Mouse (Mus musculus) Patski (cell line): ENCODE data around the gene Rsad1. TPM values are rescaled to one million over a fixed set of nuclear protein-coding genes. Genes with fewer than 3 reads are reported as not detected.

ENCODE experiments used
- ATAC-seq: fragments of 100-300 bp; one replicate; pipeline ENCODE4 v1.8.0; 2021
- CTCF ChIA-PET: fragments of 350-600 bp; sonication (Branson Sonifier 250); formaldehyde crosslinking; loops from one replicate; lab custom pipeline; 2022; ENCODE audit warnings: inconsistent platforms; lab: Charles Lee
- POLR2A ChIA-PET: fragments of 350-600 bp; sonication (Branson Sonifier 250); formaldehyde crosslinking; loops from one replicate; lab custom pipeline; 2022; ENCODE audit warnings: antibody characterized with exemption, inconsistent platforms; lab: Charles Lee
- DNase-seq: peaks from one replicate; pipeline ENCODE4 v3.0.0-alpha.2; 2011; ENCODE audit warnings: low read depth, low spot score
- H3K27me3 ChIP-seq: fragments of 371-371 bp; one replicate; pipeline ENCODE4 v1.5.1; 2021
- CTCF ChIP-seq: fragments of 100-300 bp; IDR thresholded peaks from one replicate; pipeline ENCODE4 v1.5.1; 2021
- in situ Hi-C: fragments of 300-500 bp; cut with MboI; formaldehyde crosslinking; loops from 3 replicates; pipeline ENCODE4 v1.11.1; 2018; ENCODE audit warnings: low pct_unique_long_range_greater_than_20kb, mixed read lengths
- polyA plus RNA-seq: library from polyadenylated mRNA; unstranded; gene quantifications from one replicate; pipeline ENCODE4 v1.2.3, GENCODE M21; 2021

Gene Rsad1
- polyA plus RNA-seq, 1 experiment from 2014 or later: 11.4 TPM

DNA sequence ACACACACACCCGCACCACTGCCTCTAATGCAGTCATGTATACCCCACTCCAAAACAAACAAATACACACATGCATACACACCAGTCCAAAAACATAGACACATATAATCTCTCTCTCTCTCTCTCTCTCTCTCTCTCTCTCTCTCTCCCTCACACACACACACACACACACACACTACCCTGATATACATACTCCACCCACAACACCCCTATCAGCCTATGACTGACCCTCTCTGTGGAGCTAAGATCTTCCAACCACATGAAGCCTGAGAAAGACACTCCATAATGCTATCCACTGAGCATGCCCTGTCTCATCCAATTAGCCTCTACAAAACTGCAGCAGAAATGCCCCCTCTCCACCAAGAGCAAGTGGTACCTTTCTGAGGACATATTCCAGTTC, 22.8 kb upstream of the Rsad1 start:
- ChIA-PET CTCF (no interaction called here), POLR2A (no interaction called here)
- TF ChIP-seq CTCF: no peak
- ATAC-seq (no peak), DNase-seq (no peak)
- in situ Hi-C loops: no loop called here
- no peaks in the 10 kb centered on the region for H3K27me3 ChIP-seq

DNA sequence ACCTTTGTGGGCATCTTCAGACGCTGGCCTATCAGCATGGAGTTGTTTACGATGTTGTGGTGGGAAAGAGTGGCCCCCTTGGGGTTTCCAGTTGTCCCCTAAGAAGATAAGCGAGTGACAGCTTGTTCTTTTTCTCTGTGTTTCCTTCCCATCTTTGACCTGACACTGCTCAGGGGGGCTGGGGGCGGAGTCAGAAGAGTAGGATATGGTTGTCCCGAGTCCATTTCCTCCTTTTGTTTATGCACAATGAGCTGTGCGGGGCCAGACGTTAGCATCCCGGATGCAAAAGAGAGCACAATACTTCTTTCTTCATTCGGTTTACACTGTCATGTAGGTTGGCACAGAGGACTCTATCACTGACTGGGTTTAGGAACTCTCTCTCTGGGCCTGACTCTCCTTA, 21.6 kb upstream of the Rsad1 start:
- ATAC-seq: no peak
- ChIA-PET CTCF (no interaction called here), POLR2A (interaction anchor here (0.8 kb wide), 1 partner anchor 10 kb away, joined by 3 read pairs; no protein-coding TSS in a partner anchor)
- no peak for TF ChIP-seq CTCF
- in situ Hi-C loops: no loop called here
- DNase-seq: no peak
- no peaks in the 10 kb centered on the region for H3K27me3 ChIP-seq

GRCm38 (mm10) chr11:94567326-94567725, 18.3 kb upstream of the Rsad1 start:
- no peaks in the 10 kb centered on the region for H3K27me3 ChIP-seq
- ChIA-PET CTCF (no interaction called here), POLR2A (no interaction called here)
- no peak for DNase-seq
- ATAC-seq: no peak
- in situ Hi-C loops: no loop called here
- no peak for TF ChIP-seq CTCF

GRCm38 (mm10) chr11:94566534-94566933, 17.5 kb upstream of the Rsad1 start:
- in situ Hi-C loops: no loop called here
- TF ChIP-seq CTCF: no peak
- POLR2A ChIA-PET: no interaction called here
- DNase-seq (no peak), ATAC-seq (no peak)
- CTCF ChIA-PET: no interaction called here
- H3K27me3 ChIP-seq: no peaks in the 10 kb centered on the region

DNA sequence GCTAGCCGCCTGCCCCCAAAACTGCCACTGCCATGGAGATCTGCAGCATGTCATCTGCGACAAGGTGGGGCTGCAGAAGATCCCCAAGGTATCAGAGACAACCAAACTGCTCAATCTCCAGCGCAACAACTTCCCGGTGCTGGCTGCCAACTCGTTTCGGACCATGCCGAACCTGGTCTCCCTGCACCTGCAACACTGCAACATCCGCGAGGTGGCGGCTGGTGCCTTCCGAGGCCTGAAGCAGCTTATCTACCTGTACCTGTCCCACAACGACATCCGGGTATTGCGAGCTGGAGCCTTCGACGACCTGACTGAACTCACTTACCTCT, 16.1 kb upstream of the Rsad1 start:
- in situ Hi-C loops: no loop called here
- POLR2A ChIA-PET: no interaction called here

GRCm38 (mm10) chr11:94564437-94565150, 15.5 kb upstream of the Rsad1 start, which contains the start of gene Chad:
Gene Chad (plus strand): TSS chr11:94565047.
- DNase-seq (no peak), ATAC-seq (no peak)
- no peak for TF ChIP-seq CTCF
- CTCF ChIA-PET: interaction anchor here (1.3 kb wide), 1 partner anchor 9 kb away, joined by 5 read pairs; no protein-coding TSS in a partner anchor
- in situ Hi-C loops: no loop called here
- no peaks in the 10 kb centered on the region for H3K27me3 ChIP-seq
- POLR2A ChIA-PET: no interaction called here

More for the DNA sequence above, 16.1 kb upstream of the Rsad1 start:
- TF ChIP-seq CTCF: no peak
- no peaks in the 10 kb centered on the region for H3K27me3 ChIP-seq
- DNase-seq (no peak), ATAC-seq (no peak)
- CTCF ChIA-PET: interaction anchor here (1.3 kb wide), 1 partner anchor 9 kb away, joined by 5 read pairs; no protein-coding TSS in a partner anchor

DNA sequence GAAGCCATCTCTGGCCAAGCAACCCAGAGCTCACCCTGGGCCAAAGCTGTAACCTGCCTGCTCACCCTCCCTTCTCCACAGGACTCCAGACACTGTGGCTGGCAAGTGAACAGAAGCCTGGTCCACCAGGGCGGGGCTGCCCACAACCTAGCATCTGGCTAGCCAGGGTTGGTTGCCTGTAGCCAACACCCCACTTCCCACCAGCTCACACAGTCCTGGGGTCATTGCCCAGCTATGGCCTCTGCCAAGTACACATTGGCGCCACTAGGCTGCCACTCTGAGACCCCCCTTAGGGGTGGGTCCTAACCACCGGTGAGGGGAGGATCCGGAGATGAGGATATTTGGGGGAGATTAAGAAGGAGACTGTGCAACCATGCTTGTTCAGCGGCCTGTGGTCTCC, 14.8 kb upstream of the Rsad1 start:
- ATAC-seq: no peak
- DNase-seq: no peak
- TF ChIP-seq CTCF: no peak
- no peaks in the 10 kb centered on the region for H3K27me3 ChIP-seq
- POLR2A ChIA-PET: no interaction called here
- in situ Hi-C loops: no loop called here
- CTCF ChIA-PET: no interaction called here

DNA sequence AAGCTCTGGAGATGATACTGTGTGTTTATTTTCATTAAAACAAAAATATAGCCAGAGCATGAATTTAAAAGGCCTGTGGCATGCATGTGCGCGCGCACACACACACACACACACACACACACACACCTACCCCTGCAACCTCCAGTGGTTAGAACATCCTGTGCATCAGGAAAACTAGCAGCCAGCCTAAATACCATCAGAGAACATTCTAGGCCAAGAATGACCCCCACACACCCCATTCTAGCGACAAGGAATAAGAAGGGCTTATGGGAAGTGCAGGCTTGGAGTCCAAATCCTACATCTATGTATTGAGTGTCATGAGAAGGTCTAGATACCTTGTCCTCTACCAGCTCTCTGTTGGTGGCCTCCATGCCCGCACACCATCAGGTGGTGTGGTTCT, 14.3 kb upstream of the Rsad1 start:
- POLR2A ChIA-PET: no interaction called here
- no peaks in the 10 kb centered on the region for H3K27me3 ChIP-seq
- DNase-seq (no peak), ATAC-seq (no peak)
- in situ Hi-C loops: no loop called here
- no peak for TF ChIP-seq CTCF
- CTCF ChIA-PET: no interaction called here

GRCm38 (mm10) chr11:94558226-94558625, 9.2 kb upstream of the Rsad1 start:
- POLR2A ChIA-PET: no interaction called here
- TF ChIP-seq CTCF: no peak
- H3K27me3 ChIP-seq: no peaks in the 10 kb centered on the region
- in situ Hi-C loops: no loop called here
- CTCF ChIA-PET: no interaction called here
- DNase-seq: no peak
- ATAC-seq: no peak

DNA sequence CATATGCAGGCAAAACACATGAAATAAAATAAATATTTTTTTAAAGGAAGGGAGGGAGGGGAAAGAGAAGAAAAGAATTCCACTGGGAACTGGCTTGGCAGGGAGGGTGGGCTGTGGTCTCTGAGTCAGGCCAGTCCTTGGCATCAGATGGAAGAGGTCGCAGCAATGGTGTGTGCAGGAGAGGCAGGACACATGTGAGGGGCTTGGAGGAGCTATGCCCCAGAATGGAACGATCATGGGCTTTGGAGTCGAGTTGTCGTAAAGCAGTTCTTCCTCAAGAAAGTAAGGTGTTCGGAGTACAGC, 1.3 kb upstream of the Rsad1 start:
- no peak for TF ChIP-seq CTCF
- POLR2A ChIA-PET: no interaction called here
- CTCF ChIA-PET: no interaction called here
- H3K27me3 ChIP-seq: no peaks in the 10 kb centered on the region
- ATAC-seq (no peak), DNase-seq (no peak)
- in situ Hi-C loops: no loop called here

GRCm38 (mm10) chr11:94549691-94550441, 811 bp upstream of the Rsad1 start:
- no peaks in the 10 kb centered on the region for H3K27me3 ChIP-seq
- ChIA-PET CTCF (interaction anchor here (0.7 to 2.0 kb wide), 10 partner anchors 11 to 219 kb away, joined by 3 to 6 read pairs (median 3); partner anchors contain the start of gene Epn3), POLR2A (no interaction called here)
- ATAC-seq: no peak
- TF ChIP-seq CTCF: no peak
- DNase-seq: no peak
- in situ Hi-C loops: no loop called here
